Mouse (Mus musculus) cerebellum, adult (tissue): ENCODE data around the gene Orm2.

Experiments used
- ATAC-seq: cut with Nextera tagmentation; 2 replicates; pipeline ENCODE4 v1.9.2; 2017; ENCODE audit warnings: mild to moderate bottlenecking, moderate library complexity, mixed read lengths; ENCODE audit not compliant: insufficient number of reproducible peaks, low FRiP score, low TSS enrichment

Gene Orm2

GRCm38 (mm10) chr4:63403040-63403959 lies 41.1 kb downstream of the Orm2 start, which contains the start of gene Akna:
TSS of gene Akna (minus strand) at chr4:63403354.
- ATAC-seq: no peak

DNA sequence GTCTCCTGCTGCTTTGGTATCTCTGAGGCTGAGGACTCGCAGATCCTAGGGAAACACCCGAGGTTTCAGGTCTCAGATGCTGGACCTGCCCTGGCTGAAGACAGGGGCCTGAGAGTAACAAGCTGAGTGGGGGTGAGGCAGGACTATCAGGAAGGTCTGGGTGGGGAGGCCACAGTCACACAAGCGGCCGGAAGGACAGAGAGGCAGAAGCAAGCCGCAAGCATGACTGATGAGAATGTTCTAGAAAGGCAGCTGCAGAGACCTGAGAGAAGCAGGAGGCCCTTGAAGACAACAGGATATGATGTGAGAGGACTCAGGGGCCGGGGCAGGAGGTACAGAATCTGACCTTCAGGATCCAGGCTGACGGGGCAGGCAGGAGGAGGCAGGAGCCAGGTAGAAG lies 42.0 kb downstream of the Orm2 start:
- ATAC-seq: no peak

DNA sequence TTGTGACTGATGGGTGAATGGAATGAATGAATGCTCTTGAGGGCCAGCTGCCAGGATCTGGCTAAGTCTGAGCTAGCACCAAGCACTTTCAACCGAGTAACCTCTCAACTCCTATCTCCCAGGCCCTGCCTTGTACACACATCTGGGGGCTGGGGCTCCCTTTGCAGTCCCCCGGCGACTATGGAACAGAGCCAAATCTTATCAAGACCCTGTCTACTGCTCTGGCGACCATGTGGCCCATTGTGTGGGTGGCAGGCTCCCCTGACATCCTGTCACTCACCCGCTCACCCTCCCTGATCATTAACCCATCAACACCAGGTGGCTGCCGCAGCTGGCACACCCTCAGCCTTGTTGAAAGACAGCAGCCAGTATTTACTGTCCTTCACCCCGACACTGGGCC lies 42.8 kb downstream of the Orm2 start:
- no peak for ATAC-seq

- no peak for ATAC-seq
These were observed 43.4 kb downstream of the Orm2 start for GRCm38 (mm10) chr4:63405683-63406082.

DNA sequence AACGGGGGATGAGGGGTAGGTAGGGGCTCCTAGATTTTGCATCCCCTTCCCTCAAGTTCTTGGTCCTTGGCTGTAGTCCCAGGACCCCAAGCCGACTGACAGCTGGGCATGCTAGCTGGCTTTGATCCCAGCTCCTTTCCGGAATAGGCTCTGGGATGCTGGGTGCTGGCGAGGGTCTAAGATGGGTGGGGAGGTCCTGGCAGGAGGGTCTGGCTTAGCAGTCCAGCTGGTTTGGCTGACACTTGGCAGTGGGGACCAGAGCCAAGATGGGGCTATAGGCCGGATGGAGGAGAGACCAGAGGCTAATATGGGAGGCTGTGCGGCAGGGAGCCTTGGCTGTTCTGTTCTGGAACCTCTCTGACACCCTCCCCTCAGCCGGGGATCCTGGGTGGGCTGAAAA lies 46.0 kb downstream of the Orm2 start:
- ATAC-seq: 0 out of 2 replicates have a peak, but pooled peaks have one; percentile 1

DNA sequence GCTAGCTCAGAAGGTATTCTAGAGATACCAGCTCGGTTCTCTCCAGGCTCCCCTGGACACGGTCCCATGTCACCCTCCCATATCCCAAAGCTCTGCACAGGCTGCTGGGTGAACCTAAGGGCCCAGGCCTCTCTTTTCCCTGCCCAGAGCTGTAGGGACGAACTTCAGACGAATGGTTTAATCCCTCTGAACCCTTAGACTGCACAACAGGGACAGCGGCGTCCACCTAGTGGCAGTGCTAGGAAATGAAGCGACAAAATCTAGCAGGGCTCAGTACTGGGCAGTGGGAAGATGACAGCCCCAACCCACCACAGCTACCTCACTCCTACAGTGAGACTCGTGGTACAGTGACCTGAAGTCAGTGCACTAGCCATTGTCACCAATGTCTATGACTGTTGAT lies 46.4 kb downstream of the Orm2 start:
- ATAC-seq: 0 out of 2 replicates have a peak, but pooled peaks have one; percentile 2

GRCm38 (mm10) chr4:63409317-63409907 lies 47.2 kb downstream of the Orm2 start:
- ATAC-seq: no peak

- ATAC-seq: peak; percentile 29; the same call in 1 of the 2 replicates
These were observed 47.8 kb downstream of the Orm2 start for GRCm38 (mm10) chr4:63409908-63410582.

DNA sequence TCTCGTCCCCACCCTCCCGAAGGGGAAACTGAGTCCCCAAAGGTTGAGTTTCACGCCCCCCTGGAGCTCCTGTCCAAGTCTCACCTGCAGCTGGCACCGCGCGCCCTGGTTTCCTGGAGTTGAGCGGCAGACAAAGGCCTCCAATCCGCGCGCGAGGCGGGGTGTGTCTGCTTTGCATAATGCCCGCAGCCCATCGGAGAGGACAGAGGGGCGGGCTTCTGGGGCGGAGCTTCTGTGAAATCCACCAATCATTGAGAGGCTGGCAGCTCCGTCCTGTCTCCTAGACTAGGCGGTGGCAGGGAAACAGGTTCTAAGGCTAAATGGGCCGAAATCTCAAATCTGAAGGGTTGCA lies 48.3 kb downstream of the Orm2 start:
- peak; percentile 71 for ATAC-seq

- no peak for ATAC-seq
These were observed 49.0 kb downstream of the Orm2 start for GRCm38 (mm10) chr4:63411222-63411621.

- ATAC-seq: no peak
These were observed 52.7 kb downstream of the Orm2 start for GRCm38 (mm10) chr4:63414951-63415350.
